Mouse (Mus musculus) olfactory bulb, adult 2 months (tissue): ENCODE data around the gene Cyp2c70.

Experiments used
- CTCF ChIP-seq: fragments of 200-500 bp; IDR thresholded peaks from 2 replicates; pipeline ENCODE4 v1.5.1; 2012; ENCODE audit warnings: low read depth, mild to moderate bottlenecking, low read length, moderate library complexity; ENCODE audit not compliant: insufficient read depth
- POLR2A ChIP-seq: fragments of 200-500 bp; IDR thresholded peaks from 2 replicates; pipeline ENCODE4 v1.6.1; 2012; ENCODE audit warnings: mild to moderate bottlenecking, low read depth, low read length, moderate library complexity; ENCODE audit not compliant: insufficient read depth

DNA sequence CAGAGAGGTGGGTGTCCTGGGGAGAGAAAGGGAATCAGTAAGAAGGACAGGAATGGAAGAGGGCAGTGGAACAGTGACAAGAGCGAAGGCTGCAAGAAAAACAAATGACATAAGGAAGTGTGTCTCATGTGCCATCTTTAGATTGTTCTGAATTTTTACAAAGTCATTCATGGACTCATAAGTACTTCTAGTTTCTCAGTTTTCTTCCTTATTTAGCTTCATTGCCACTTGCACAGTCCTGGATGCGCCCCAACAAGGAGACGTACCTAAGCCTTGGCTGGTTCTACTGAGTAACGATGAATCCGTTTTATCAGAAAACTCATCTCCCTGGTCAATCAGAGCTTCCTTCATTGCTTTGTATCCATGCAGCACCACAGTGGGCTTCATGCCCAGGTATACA is 3.5 kb downstream of the Cyp2c70 start:
- no peak for TF ChIP-seq CTCF
- TF ChIP-seq POLR2A, result no peak
